Mouse (Mus musculus) thymus, postnatal 25 days (tissue): ENCODE results near the gene Ccdc190.
A peak's percentile ranks its signal among the peaks of the same experiment; 100 is the strongest.

Experiments
- DNase-seq: peaks from one replicate; pipeline ENCODE4 v3.0.0; 2022

Gene Ccdc190

GRCm38 (mm10) chr1:169934005-169934725, 5.7 kb downstream of the Ccdc190 start:
- DNase-seq: peak; percentile 22

GRCm38 (mm10) chr1:169939345-169939744, 10.9 kb downstream of the Ccdc190 start:
- DNase-seq: peak; percentile 20

GRCm38 (mm10) chr1:169946004-169946403, 17.6 kb downstream of the Ccdc190 start:
- DNase-seq: no peak

GRCm38 (mm10) chr1:169947654-169948053, 19.2 kb downstream of the Ccdc190 start:
- DNase-seq: no peak

GRCm38 (mm10) chr1:169948280-169948679, 19.8 kb downstream of the Ccdc190 start:
- no peak for DNase-seq

GRCm38 (mm10) chr1:169948866-169949265, 20.4 kb downstream of the Ccdc190 start:
- DNase-seq: no peak

GRCm38 (mm10) chr1:169949981-169950380, 21.5 kb downstream of the Ccdc190 start:
- no peak for DNase-seq

- DNase-seq: peak; percentile 18
Measured at GRCm38 (mm10) chr1:169950651-169951050, 22.2 kb downstream of the Ccdc190 start.

GRCm38 (mm10) chr1:169951561-169951960, 23.1 kb downstream of the Ccdc190 start:
- DNase-seq: no peak

- DNase-seq: no peak
Measured at GRCm38 (mm10) chr1:169952636-169953035, 24.2 kb downstream of the Ccdc190 start.

- DNase-seq: no peak
Measured at GRCm38 (mm10) chr1:169953106-169953505, 24.7 kb downstream of the Ccdc190 start.

GRCm38 (mm10) chr1:169968792-169969515, 40.5 kb downstream of the Ccdc190 start, which contains the start of gene Hsd17b7:
Hsd17b7 (minus strand) TSS chr1:169969241.
- peak; percentile 97 for DNase-seq

- DNase-seq: no peak
Measured at GRCm38 (mm10) chr1:169969516-169969886, 41.1 kb downstream of the Ccdc190 start.

GRCm38 (mm10) chr1:169970936-169971335, 42.5 kb downstream of the Ccdc190 start:
- DNase-seq: no peak

GRCm38 (mm10) chr1:169971998-169972397, 43.5 kb downstream of the Ccdc190 start:
- no peak for DNase-seq

- no peak for DNase-seq
Measured at GRCm38 (mm10) chr1:169977621-169978020, 49.2 kb downstream of the Ccdc190 start.
